9 mouse cellular contexts compared by ENCODE assay signal in genomic region chr5:77372778-77373177, GRCm38 (mm10). TPM values are rescaled to one million over a fixed set of nuclear protein-coding genes. Genes with fewer than 3 reads are reported as not detected.
DNase-seq lines count a peak whose midpoint lies in the region; ATAC-seq and TF ChIP-seq lines count a peak whose summit lies in the region.
"Had no signal": no experiment of that assay in that cellular context is flagged by ENCODE, and none has a peak within 500 bp of the region (broad histone marks: within the 10 kb centered on the region; RNA-seq: fewer than 3 reads in every experiment).

No protein-coding gene starts in this region.

- ATAC-seq in midbrain, postnatal 0 days (ENCODE audit: low FRiP score): 0 out of 2 replicates have a peak, but pooled peaks have one; percentile 44
- no peak for ATAC-seq in midbrain, embryonic 16.5 days
- ATAC-seq in liver, embryonic 12.5 days: 0 out of 2 replicates have a peak, but pooled peaks have one; percentile 35

- no peaks in the 10 kb centered on the region for H3K4me1 ChIP-seq in midbrain, postnatal 0 days (ENCODE audit: insufficient read depth, low read length)
- no peaks in the 10 kb centered on the region for H3K4me1 ChIP-seq in midbrain, embryonic 16.5 days (ENCODE audit: control insufficient read depth, insufficient read depth, low read length)
- peaks cover 12% of the 10 kb centered on the region for H3K4me1 ChIP-seq in liver, embryonic 12.5 days

- no peaks in the 10 kb centered on the region for H3K36me3 ChIP-seq in midbrain, postnatal 0 days (ENCODE audit: insufficient read depth, low read length)
- no peaks in the 10 kb centered on the region for H3K36me3 ChIP-seq in midbrain, embryonic 16.5 days (ENCODE audit: control insufficient read depth, insufficient read depth, low read length)
- H3K36me3 ChIP-seq in liver, embryonic 12.5 days: no peaks in the 10 kb centered on the region

- H3K27me3 ChIP-seq in midbrain, postnatal 0 days (ENCODE audit: insufficient read depth, low read length): no peaks in the 10 kb centered on the region
- H3K27me3 ChIP-seq in midbrain, embryonic 16.5 days (ENCODE audit: control insufficient read depth, insufficient read depth, low read depth, low read length): no peaks in the 10 kb centered on the region; the same call in 1 of the 2 replicates
- no peaks in the 10 kb centered on the region for H3K27me3 ChIP-seq in liver, embryonic 12.5 days (replicated peaks)

- H3K4me2 ChIP-seq in midbrain, postnatal 0 days (ENCODE audit: low read depth, low read length, poor library complexity, severe bottlenecking): no peak overlapping the region
- H3K4me2 ChIP-seq in midbrain, embryonic 16.5 days (ENCODE audit: low read length): no peak overlapping the region
- H3K4me2 ChIP-seq in liver, embryonic 12.5 days: peak overlapping the region; percentile 18

- no peak overlapping the region for H3K9ac ChIP-seq in midbrain, postnatal 0 days (replicated peaks; ENCODE audit: low read length, poor library complexity, severe bottlenecking)
- H3K9ac ChIP-seq in midbrain, embryonic 16.5 days (ENCODE audit: low read depth, low read length): no peak overlapping the region
- no peak overlapping the region for H3K9ac ChIP-seq in liver, embryonic 12.5 days

- DNase-seq in adrenal gland, postnatal 14 days: peak; percentile 71
- no peak for DNase-seq in adrenal gland, adult 18-20 months (ENCODE audit: low spot score in 2 of 2)
- no peak for DNase-seq in midbrain, postnatal 0 days (ENCODE audit: low spot score)
- DNase-seq in thymus, postnatal 14 days: peak; percentile 53
- DNase-seq in yolk sac, embryonic 10.5 days (ENCODE audit: low spot score): no peak
- DNase-seq in left cerebral cortex, postnatal 25 days (ENCODE audit: low spot score in 2 of 2): no peak

- no peak for TF ChIP-seq CTCF in midbrain, postnatal 0 days (IDR thresholded peaks at IDR 0.05)

- no peaks in the 10 kb centered on the region for H3K9me3 ChIP-seq in midbrain, postnatal 0 days (ENCODE audit: low read length)
- no peaks in the 10 kb centered on the region for H3K9me3 ChIP-seq in midbrain, embryonic 16.5 days (replicated peaks; ENCODE audit: control insufficient read depth, low read length, poor library complexity, severe bottlenecking)
- H3K9me3 ChIP-seq in liver, embryonic 12.5 days (replicated peaks): no peaks in the 10 kb centered on the region

- WGBS in midbrain, postnatal 0 days: 65% methylated on average over 6 of the region's 6 CpGs
- 62% methylated on average over 6 of the region's 6 CpGs for WGBS in midbrain, embryonic 16.5 days
- 26% methylated on average over 6 of the region's 6 CpGs for WGBS in liver, embryonic 12.5 days (ENCODE audit: insufficient replicate concordance)

- H3K27ac ChIP-seq in midbrain, postnatal 0 days (ENCODE audit: low read depth, low read length): no peak overlapping the region
- no peak overlapping the region for H3K27ac ChIP-seq in midbrain, embryonic 16.5 days (ENCODE audit: low read length)
- H3K27ac ChIP-seq in liver, embryonic 12.5 days: no peak overlapping the region
- H3K27ac ChIP-seq: macrophage had no signal

- intact Hi-C loops in left cerebral cortex, postnatal 25 days (cut with DNase I): no loop called here

- H3K4me3 ChIP-seq in midbrain, postnatal 0 days (ENCODE audit: low read depth, low read length): no peak overlapping the region
- no peak overlapping the region for H3K4me3 ChIP-seq in midbrain, embryonic 16.5 days (ENCODE audit: low read depth, low read length)
- H3K4me3 ChIP-seq in liver, embryonic 12.5 days: no peak overlapping the region

RNA-seq across cellular contexts. Expression of gene Igfbp7, which starts 35.1 kb away (rescaled TPM):
- 819 and 844 TPM in 2 replicates for total RNA-seq in adrenal gland, postnatal 14 days (2021)
- 100 to 1,000 TPM; 513 to 592 TPM for total RNA-seq in adrenal gland, adult 18-20 months (2021)
- total RNA-seq in midbrain, postnatal 0 days (2014; rRNA removed): 44.6 and 45.9 TPM in 2 replicates
- polyA plus RNA-seq in midbrain, postnatal 0 days (2015; fragmentation: Nextera tagmentation; extraction: Ambion mirVana): 77.3 and 81.3 TPM in 2 replicates
- 57.9 and 59.4 TPM in 2 replicates for polyA plus RNA-seq in midbrain, embryonic 16.5 days (2015; fragmentation: Nextera tagmentation; extraction: Ambion mirVana)
- 13.4 and 14.2 TPM in 2 replicates for polyA plus RNA-seq in liver, embryonic 12.5 days (2016; fragmentation: Nextera tagmentation; extraction: Ambion mirVana)
- total RNA-seq in left cerebral cortex, postnatal 25 days (2021): 10 to 100 TPM; 46.4 to 49.4 TPM

Comparison
In these comparisons a context has a peak if more than half of its experiments do, and no peak if none do; other contexts are left out.
1. DNase-seq: peak in adrenal gland, postnatal 14 days (single experiment) and thymus, postnatal 14 days (single experiment); none in adrenal gland, adult 18-20 months (0 of 2), midbrain, postnatal 0 days (single experiment), yolk sac, embryonic 10.5 days (single experiment) and left cerebral cortex, postnatal 25 days (0 of 2).
2. RNA of gene Igfbp7, which starts 35.1 kb away (total RNA-seq): 819 to 844 TPM in adrenal gland, postnatal 14 days and 513 to 592 TPM in adrenal gland, adult 18-20 months; 46.4 to 49.4 TPM in left cerebral cortex, postnatal 25 days and 44.6 to 45.9 TPM in midbrain, postnatal 0 days; every median in the first group is over 10 times any median in the second.